Mouse (Mus musculus) intestine, embryonic 14.5 days (tissue): ENCODE measurements around the gene Wdr38. TPM values are rescaled to one million over a fixed set of nuclear protein-coding genes. Genes with fewer than 3 reads are reported as not detected.

Source experiments
- ATAC-seq: fragments of 200-750 bp; cut with Nextera tagmentation; replicated peaks from 2 replicates; pipeline ENCODE4 v1.8.0; 2017; ENCODE audit warnings: low read depth, moderate number of reproducible peaks, moderate TSS enrichment, moderate library complexity; ENCODE audit not compliant: low FRiP score, low TSS enrichment
- DNase-seq: peaks from one replicate; pipeline ENCODE4 v3.0.0-alpha.2; 2018; ENCODE audit warnings: low spot score
- H3K27ac ChIP-seq: fragments of 300-500 bp; sonication (generic); 2 replicates; pipeline ENCODE4 v1.5.1; 2014; ENCODE audit warnings: low read depth, mild to moderate bottlenecking, control low read depth
- H3K27me3 ChIP-seq: fragments of 300-500 bp; sonication (generic); replicated peaks from 2 replicates; pipeline ENCODE4 v1.6.1; 2014; ENCODE audit warnings: low read length, control low read depth; ENCODE audit not compliant: control insufficient read depth, insufficient read depth
- H3K36me3 ChIP-seq: fragments of 300-500 bp; sonication (generic); 2 replicates; pipeline ENCODE4 v1.6.1; 2014; ENCODE audit warnings: low read length, control low read depth; ENCODE audit not compliant: control insufficient read depth, insufficient read depth
- H3K4me1 ChIP-seq: fragments of 300-500 bp; sonication (generic); replicated peaks from 2 replicates; pipeline ENCODE4 v1.6.1; 2014; ENCODE audit warnings: low read length, control low read depth, mixed read lengths; ENCODE audit not compliant: control insufficient read depth, insufficient read depth
- H3K4me2 ChIP-seq: fragments of 300-500 bp; sonication (generic); 2 replicates; pipeline ENCODE4 v1.6.1; 2014; ENCODE audit warnings: low read length
- H3K4me3 ChIP-seq: fragments of 300-500 bp; sonication (generic); 2 replicates; pipeline ENCODE4 v1.5.1; 2014; ENCODE audit warnings: low read depth, low read length, control low read depth, mixed read lengths
- H3K9ac ChIP-seq: fragments of 300-500 bp; sonication (generic); 2 replicates; pipeline ENCODE4 v1.6.1; 2014; ENCODE audit warnings: mild to moderate bottlenecking, low read length
- H3K9me3 ChIP-seq: fragments of 300-500 bp; sonication (generic); 2 replicates; pipeline ENCODE4 v1.6.1; 2016; ENCODE audit warnings: low read length, control low read depth; ENCODE audit not compliant: control insufficient read depth
- WGBS: fragments of 180-500 bp; shearing (Covaris S2); extraction: QIAGEN DNeasy Blood & Tissue Kit; methylation state at CpG from one replicate; pipeline ENCODE4 v1.1.7; 2014; 5-methylcytosine and 5-hydroxymethylcytosine counted together
- polyA plus RNA-seq: library from polyadenylated mRNA; unstranded; fragments of >200 nt; fragmentation: Nextera tagmentation; extraction: Ambion mirVana; gene quantifications from 2 replicates; pipeline ENCODE4 v1.2.1, GENCODE M21; 2014

Gene Wdr38
- polyA plus RNA-seq, 1 experiment from 2014 or later = 1.1 TPM

GRCm38 (mm10) chr2:39040215-39040614 is 42.9 kb downstream of the Wdr38 start:
- Histone ChIP-seq H3K9ac (no peak overlapping the region), H3K4me3 (no peak overlapping the region), H3K4me2 (no peak overlapping the region), H3K4me1 (no peaks in the 10 kb centered on the region), H3K9me3 (no peaks in the 10 kb centered on the region), H3K36me3 (peaks cover 76% of the 10 kb centered on the region), H3K27ac (no peak overlapping the region), H3K27me3 (no peaks in the 10 kb centered on the region)
- WGBS = 94% methylated on average over 1 of the region's 1 CpGs
- ATAC-seq (no peak), DNase-seq (no peak)

- Histone ChIP-seq H3K4me3 (no peak overlapping the region), H3K4me2 (no peak overlapping the region), H3K9ac (no peak overlapping the region), H3K27me3 (no peaks in the 10 kb centered on the region), H3K4me1 (no peaks in the 10 kb centered on the region), H3K9me3 (no peaks in the 10 kb centered on the region), H3K27ac (no peak overlapping the region), H3K36me3 (peaks cover 86% of the 10 kb centered on the region)
- DNase-seq (no peak), ATAC-seq (no peak)
- WGBS = 94% methylated on average over 1 of the region's 1 CpGs
Measured at GRCm38 (mm10) chr2:39048515-39048914, 51.2 kb downstream of the Wdr38 start.

Other genes with a start within 250 kb of the Wdr38 start
- 2.4 TPM in 2 replicates for gene Nr6a1, start 69.8 kb upstream of the Wdr38 start, polyA plus RNA-seq
- 0.91 and 1.2 TPM in 2 replicates for gene Olfml2a, start 65.5 kb upstream of the Wdr38 start, polyA plus RNA-seq
- gene Arpc5l, start 7.9 kb downstream of the Wdr38 start, polyA plus RNA-seq = 117 and 124 TPM in 2 replicates
- gene Rpl35, start 8.1 kb downstream of the Wdr38 start, polyA plus RNA-seq = 1,154 and 1,176 TPM in 2 replicates
- 28.8 and 30.4 TPM in 2 replicates for gene Golga1, start 68.1 kb downstream of the Wdr38 start, polyA plus RNA-seq
- gene Scai, start 193.3 kb downstream of the Wdr38 start, polyA plus RNA-seq = 6.6 and 8.5 TPM in 2 replicates
- 72.7 and 76.0 TPM in 2 replicates for gene Ppp6c, start 229.0 kb downstream of the Wdr38 start, polyA plus RNA-seq